In the genomic region with DNA sequence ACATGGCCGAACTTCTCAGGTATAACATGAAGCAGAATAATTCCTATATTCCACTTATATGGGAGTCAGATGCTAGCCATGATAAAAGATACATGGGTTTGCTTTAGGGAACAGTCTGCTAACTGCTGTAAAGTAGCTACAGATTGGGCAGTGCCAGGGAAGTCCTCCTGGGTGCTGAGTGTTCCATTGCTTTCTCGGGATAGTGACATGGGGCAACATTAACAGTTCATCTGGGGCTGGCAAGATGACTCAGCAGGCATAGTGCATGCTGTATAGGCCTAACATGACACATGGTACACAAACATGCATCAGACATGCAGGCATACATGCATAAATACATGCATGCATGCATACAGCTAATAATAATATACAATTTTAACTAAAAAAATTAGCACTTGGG, we compare ENCODE assay signal across 27 mouse cellular contexts.
"Had no signal": no experiment of that assay in that cellular context is flagged by ENCODE, and none has a peak within 500 bp of the region (broad histone marks: within the 10 kb centered on the region; RNA-seq: fewer than 3 reads in every experiment).

No protein-coding gene starts in this region.

- DNase-seq: cerebellum, adult 9-11 months; cerebellum, postnatal 10 days; cerebellum, postnatal 14 days; cerebellum, postnatal 25 days; cerebellum, postnatal 36 days; embryo, embryonic 11 days; forebrain, postnatal 0 days; gastrocnemius, postnatal 10 days; gastrocnemius, postnatal 14 days; gastrocnemius, postnatal 25 days; gastrocnemius, postnatal 36 days; heart, adult 18-20 months; heart, adult 2 months had no signal

- H3K27ac ChIP-seq: embryonic facial prominence, embryonic 10.5 days; embryonic facial prominence, embryonic 12.5 days; embryonic facial prominence, embryonic 13.5 days; embryonic facial prominence, embryonic 15.5 days; forebrain, embryonic 10.5 days; forebrain, embryonic 12.5 days; forebrain, embryonic 13.5 days; forebrain, embryonic 15.5 days; heart, adult 2 months; heart, embryonic 10.5 days; heart, embryonic 13.5 days had no signal

- H3K4me3 ChIP-seq: embryonic facial prominence, embryonic 10.5 days; embryonic facial prominence, embryonic 12.5 days; embryonic facial prominence, embryonic 13.5 days; embryonic facial prominence, embryonic 15.5 days; erythroblast, embryonic 14.5 days; forebrain, embryonic 10.5 days; forebrain, embryonic 12.5 days; forebrain, embryonic 13.5 days; forebrain, embryonic 15.5 days; heart, adult 2 months; heart, embryonic 10.5 days; heart, embryonic 12.5 days; heart, embryonic 13.5 days had no signal

- H3K27me3 ChIP-seq: embryonic facial prominence, embryonic 12.5 days; embryonic facial prominence, embryonic 13.5 days; embryonic facial prominence, embryonic 15.5 days; forebrain, embryonic 12.5 days; forebrain, embryonic 13.5 days; forebrain, embryonic 15.5 days; heart, embryonic 12.5 days; heart, embryonic 13.5 days had no signal

- ATAC-seq: forebrain, embryonic 13.5 days; forebrain, embryonic 14.5 days; forebrain, embryonic 15.5 days; forebrain, embryonic 16.5 days; forebrain, postnatal 0 days had no signal

- H3K9me3 ChIP-seq: embryonic facial prominence, embryonic 10.5 days; embryonic facial prominence, embryonic 12.5 days; embryonic facial prominence, embryonic 13.5 days; embryonic facial prominence, embryonic 15.5 days; forebrain, embryonic 10.5 days; forebrain, embryonic 12.5 days; forebrain, embryonic 13.5 days; forebrain, embryonic 15.5 days; heart, embryonic 10.5 days; heart, embryonic 13.5 days had no signal

- H3K4me1 ChIP-seq: embryonic facial prominence, embryonic 10.5 days; embryonic facial prominence, embryonic 12.5 days; embryonic facial prominence, embryonic 13.5 days; embryonic facial prominence, embryonic 15.5 days; forebrain, embryonic 10.5 days; forebrain, embryonic 12.5 days; forebrain, embryonic 13.5 days; forebrain, embryonic 15.5 days; heart, embryonic 10.5 days; heart, embryonic 12.5 days had no signal

- H3K4me2 ChIP-seq: embryonic facial prominence, embryonic 12.5 days; embryonic facial prominence, embryonic 13.5 days; embryonic facial prominence, embryonic 15.5 days; forebrain, embryonic 12.5 days; forebrain, embryonic 13.5 days; forebrain, embryonic 15.5 days; heart, embryonic 12.5 days; heart, embryonic 13.5 days had no signal

- H3K9ac ChIP-seq: embryonic facial prominence, embryonic 12.5 days; embryonic facial prominence, embryonic 13.5 days; embryonic facial prominence, embryonic 15.5 days; forebrain, embryonic 12.5 days; forebrain, embryonic 13.5 days; forebrain, embryonic 15.5 days; forebrain, postnatal 0 days; heart, embryonic 12.5 days; heart, embryonic 13.5 days had no signal
